Mouse (Mus musculus) kidney, adult 2 months (tissue): ENCODE results near the gene Syt1. TPM values are rescaled to one million over a fixed set of nuclear protein-coding genes. Genes with fewer than 3 reads are reported as not detected.

Experiments
- DNase-seq: peaks from one replicate; pipeline ENCODE4 v3.0.0; 2021
- H3K27ac ChIP-seq: fragments of 200-500 bp; 2 replicates; pipeline ENCODE4 v1.5.1; 2012; ENCODE audit warnings: low read depth, low read length, control low read depth, inconsistent platforms; ENCODE audit not compliant: insufficient read depth
- H3K27me3 ChIP-seq: fragments of 200-500 bp; replicated peaks from 2 replicates; pipeline ENCODE4 v1.6.1; 2012; ENCODE audit warnings: mild to moderate bottlenecking, moderate library complexity, low read length, inconsistent platforms; ENCODE audit not compliant: control insufficient read depth, insufficient read depth
- H3K36me3 ChIP-seq: fragments of 200-500 bp; 2 replicates; pipeline ENCODE4 v1.6.1; 2012; ENCODE audit warnings: mild to moderate bottlenecking, moderate library complexity, low read length, inconsistent platforms; ENCODE audit not compliant: control insufficient read depth, insufficient read depth
- H3K4me1 ChIP-seq: fragments of 200-500 bp; 2 replicates; pipeline ENCODE4 v1.6.1; 2011; ENCODE audit warnings: low read length; ENCODE audit not compliant: control insufficient read depth, insufficient read depth
- H3K4me3 ChIP-seq: fragments of 200-500 bp; 2 replicates; pipeline ENCODE4 v1.5.1; 2011; ENCODE audit warnings: mild to moderate bottlenecking, low read depth, low read length, control low read depth; ENCODE audit not compliant: insufficient read depth
- CTCF ChIP-seq: fragments of 200-500 bp; conservative IDR thresholded peaks from 2 replicates; pipeline ENCODE4 v1.5.1; 2011; ENCODE audit warnings: low read depth, mild to moderate bottlenecking, control low read depth, low read length, moderate library complexity, mixed read lengths; ENCODE audit not compliant: insufficient read depth, insufficient read length
- POLR2A ChIP-seq: fragments of 200-500 bp; IDR thresholded peaks from one replicate; pipeline ENCODE4 v1.6.1; 2011; ENCODE audit warnings: low read depth, low read length, control low read depth
- WGBS: fragments of 180-500 bp; shearing (Covaris S2); methylation state at CpG from one replicate; pipeline ENCODE4 v1.1.7; 2018; 5-methylcytosine and 5-hydroxymethylcytosine counted together
- polyA plus RNA-seq: library from polyadenylated mRNA; depleted of rRNA; stranded (reverse); fragments of >200 nt; gene quantifications from 2 replicates; pipeline ENCODE4 v1.2.3, GENCODE M21; 2012

Gene Syt1
- polyA plus RNA-seq, 1 experiment: 1.0 TPM

DNA sequence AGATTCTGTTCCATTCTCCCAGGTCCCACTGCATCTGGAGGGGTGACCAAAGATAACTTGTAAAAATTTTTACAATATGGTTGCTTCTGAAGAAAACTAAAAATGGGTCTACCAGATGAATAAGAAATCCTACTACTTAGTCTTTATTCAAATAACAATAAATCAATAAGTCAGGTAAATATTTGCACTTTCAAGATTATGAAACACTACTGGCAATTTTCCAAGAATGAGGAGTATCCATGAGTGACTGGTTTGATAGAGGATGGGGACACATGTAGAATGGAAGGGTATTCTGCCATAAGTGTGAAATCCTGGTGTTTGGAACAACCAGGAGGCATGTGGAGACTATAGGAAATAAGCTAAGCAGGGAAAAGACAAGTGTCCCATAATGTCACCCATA is 124.0 kb downstream of the Syt1 start:
- DNase-seq: no peak
- no peak overlapping the region for H3K4me3 ChIP-seq
- no peaks in the 10 kb centered on the region for H3K36me3 ChIP-seq
- no peak overlapping the region for H3K27ac ChIP-seq
- no peaks in the 10 kb centered on the region for H3K27me3 ChIP-seq
- no peak for TF ChIP-seq CTCF
- no peak for TF ChIP-seq POLR2A
- no peaks in the 10 kb centered on the region for H3K4me1 ChIP-seq

- no peaks in the 10 kb centered on the region for H3K36me3 ChIP-seq
- no peak for DNase-seq
- TF ChIP-seq CTCF: no peak
- no peak for TF ChIP-seq POLR2A
- no peaks in the 10 kb centered on the region for H3K4me1 ChIP-seq
- H3K27ac ChIP-seq: no peak overlapping the region
- H3K27me3 ChIP-seq: no peaks in the 10 kb centered on the region
- no peak overlapping the region for H3K4me3 ChIP-seq
- WGBS: 98% methylated on average over 1 of the region's 1 CpGs
Measured at GRCm38 (mm10) chr10:108885769-108886168, 125.0 kb downstream of the Syt1 start.

GRCm38 (mm10) chr10:108884520-108884919 is 126.3 kb downstream of the Syt1 start:
- TF ChIP-seq CTCF: no peak
- no peak for TF ChIP-seq POLR2A
- no peaks in the 10 kb centered on the region for H3K4me1 ChIP-seq
- no peaks in the 10 kb centered on the region for H3K36me3 ChIP-seq
- H3K4me3 ChIP-seq: no peak overlapping the region
- H3K27me3 ChIP-seq: no peaks in the 10 kb centered on the region
- DNase-seq: no peak
- WGBS: 43% methylated on average over 1 of the region's 1 CpGs
- no peak overlapping the region for H3K27ac ChIP-seq

DNA sequence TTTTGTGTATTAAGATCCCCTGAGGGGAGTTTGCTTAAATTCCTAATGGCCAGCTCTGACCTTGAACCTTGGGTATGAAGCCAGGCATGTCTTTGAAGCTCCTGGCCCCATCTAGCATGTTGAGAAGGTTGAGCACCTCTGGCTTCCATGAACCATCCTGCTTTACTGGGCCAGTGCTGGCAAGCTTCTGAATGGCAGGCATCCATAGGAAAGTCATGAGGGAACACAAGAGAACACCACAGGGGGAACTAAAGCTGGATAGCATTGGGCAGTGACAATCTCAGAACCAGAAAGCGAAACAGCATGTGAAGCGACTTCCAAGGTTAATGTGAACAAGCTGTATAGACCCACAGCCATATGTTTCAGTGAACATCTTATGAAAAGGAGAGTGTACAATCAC is 130.4 kb downstream of the Syt1 start:
- H3K4me3 ChIP-seq: no peak overlapping the region
- H3K27ac ChIP-seq: no peak overlapping the region
- WGBS: 95% methylated on average over 2 of the region's 2 CpGs
- no peaks in the 10 kb centered on the region for H3K36me3 ChIP-seq
- TF ChIP-seq CTCF (no peak), POLR2A (no peak)
- DNase-seq: no peak
- no peaks in the 10 kb centered on the region for H3K27me3 ChIP-seq
- no peaks in the 10 kb centered on the region for H3K4me1 ChIP-seq

DNA sequence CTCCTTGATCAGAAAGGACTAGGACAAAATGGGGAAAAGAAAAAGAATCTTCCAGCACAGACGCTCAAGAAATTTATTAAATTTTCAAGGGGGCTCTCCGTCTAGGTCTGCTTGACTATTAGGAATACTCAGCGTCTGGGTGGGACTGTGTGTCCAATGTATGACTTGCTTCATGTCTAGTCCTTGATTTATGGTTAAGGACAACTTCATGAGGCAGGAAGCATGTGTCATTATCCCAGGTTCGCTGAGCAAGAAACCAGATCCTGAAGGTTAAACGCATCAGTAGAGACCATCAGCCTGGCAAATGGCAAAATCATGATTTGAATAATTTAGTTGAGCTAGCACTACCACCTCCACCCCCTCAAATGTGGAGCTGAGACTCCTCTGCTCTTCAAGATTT is 135.1 kb downstream of the Syt1 start:
- Histone ChIP-seq H3K4me1 (no peaks in the 10 kb centered on the region), H3K4me3 (no peak overlapping the region), H3K36me3 (no peaks in the 10 kb centered on the region), H3K27me3 (no peaks in the 10 kb centered on the region), H3K27ac (no peak overlapping the region)
- no peak for TF ChIP-seq CTCF
- TF ChIP-seq POLR2A: no peak
- DNase-seq: no peak
- 42% methylated on average over 5 of the region's 5 CpGs for WGBS

- Histone ChIP-seq H3K4me3 (no peak overlapping the region), H3K36me3 (no peaks in the 10 kb centered on the region), H3K27me3 (no peaks in the 10 kb centered on the region), H3K27ac (no peak overlapping the region), H3K4me1 (no peaks in the 10 kb centered on the region)
- no peak for DNase-seq
- WGBS: 39% methylated on average over 4 of the region's 4 CpGs
- TF ChIP-seq CTCF: no peak
- no peak for TF ChIP-seq POLR2A
Measured at GRCm38 (mm10) chr10:108874687-108875086, 136.1 kb downstream of the Syt1 start.

- 92% methylated on average over 6 of the region's 6 CpGs for WGBS
- H3K27me3 ChIP-seq: no peaks in the 10 kb centered on the region
- no peaks in the 10 kb centered on the region for H3K4me1 ChIP-seq
- H3K4me3 ChIP-seq: no peak overlapping the region
- H3K36me3 ChIP-seq: no peaks in the 10 kb centered on the region
- no peak overlapping the region for H3K27ac ChIP-seq
- DNase-seq: no peak
- TF ChIP-seq POLR2A (no peak), CTCF (no peak)
Measured at GRCm38 (mm10) chr10:108872359-108872758, 138.4 kb downstream of the Syt1 start.

- Histone ChIP-seq H3K27me3 (no peaks in the 10 kb centered on the region), H3K4me3 (no peak overlapping the region), H3K4me1 (no peaks in the 10 kb centered on the region), H3K36me3 (no peaks in the 10 kb centered on the region), H3K27ac (no peak overlapping the region)
- DNase-seq: no peak
- no peak for TF ChIP-seq CTCF
- TF ChIP-seq POLR2A: no peak
- WGBS: 49% methylated on average over 4 of the region's 4 CpGs
Measured at GRCm38 (mm10) chr10:108870586-108870985, 140.2 kb downstream of the Syt1 start.

DNA sequence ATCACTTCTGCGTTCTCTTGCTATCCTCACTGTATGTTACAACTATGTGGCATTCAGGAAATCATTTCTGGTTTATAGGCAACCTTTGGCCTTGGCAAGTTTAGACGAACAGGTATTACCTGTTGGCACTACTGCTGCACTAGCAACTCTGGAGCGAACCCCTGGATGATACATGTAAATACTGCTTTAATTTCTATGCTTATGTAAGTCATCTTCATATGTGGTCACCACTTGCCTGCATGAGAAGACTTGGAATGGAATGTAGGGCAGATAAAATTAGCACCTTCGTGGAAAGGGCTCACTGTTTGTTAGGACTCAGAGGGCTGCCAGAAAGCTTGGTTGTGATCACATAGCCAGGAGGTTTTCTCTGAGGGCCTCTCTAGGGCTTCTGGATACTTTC is 142.6 kb downstream of the Syt1 start:
- H3K27me3 ChIP-seq: no peaks in the 10 kb centered on the region
- H3K4me1 ChIP-seq: no peaks in the 10 kb centered on the region
- DNase-seq: no peak
- 79% methylated on average over 4 of the region's 4 CpGs for WGBS
- no peak overlapping the region for H3K27ac ChIP-seq
- H3K36me3 ChIP-seq: no peaks in the 10 kb centered on the region
- no peak for TF ChIP-seq CTCF
- H3K4me3 ChIP-seq: no peak overlapping the region
